Mouse (Mus musculus): ENCODE data around the gene Tenm3. TPM values are rescaled to one million over a fixed set of nuclear protein-coding genes. Genes with fewer than 3 reads are reported as not detected.

Gene Tenm3
- polyA plus RNA-seq, 1 experiment from 2014 or later: 47.0 TPM

GRCm38 (mm10) chr8:48822291-48822690, 21.5 kb downstream of the Tenm3 start:
- WGBS: 83% methylated on average over 4 of the region's 4 CpGs
- H3K27me3 ChIP-seq (ENCODE audit: control insufficient read depth, insufficient read depth, low read length): no peaks in the 10 kb centered on the region
- H3K4me3 ChIP-seq (ENCODE audit: low read depth, low read length): no peak overlapping the region
- ATAC-seq (replicated peaks; ENCODE audit: insufficient number of reproducible peaks, low FRiP score, low TSS enrichment, low read depth): no peak
- H3K27ac ChIP-seq (replicated peaks; ENCODE audit: low read depth, low read length): no peak overlapping the region
- H3K9me3 ChIP-seq (replicated peaks; ENCODE audit: control insufficient read depth, low read length): no peaks in the 10 kb centered on the region
- no peaks in the 10 kb centered on the region; the same call in 1 of the 2 replicates for H3K4me1 ChIP-seq (ENCODE audit: control insufficient read depth, insufficient read depth, low read length)
- no peak overlapping the region for H3K4me2 ChIP-seq (ENCODE audit: low read depth, low read length)
- H3K9ac ChIP-seq (replicated peaks; ENCODE audit: low read length): no peak overlapping the region
- H3K36me3 ChIP-seq (replicated peaks; ENCODE audit: control insufficient read depth, insufficient read depth, low read depth, low read length): no peaks in the 10 kb centered on the region
- no peak for DNase-seq (ENCODE audit: low spot score)

- Histone ChIP-seq H3K27me3 (ENCODE audit: control insufficient read depth, insufficient read depth, low read length) (no peaks in the 10 kb centered on the region), H3K9ac (replicated peaks; ENCODE audit: low read length) (no peak overlapping the region), H3K36me3 (replicated peaks; ENCODE audit: control insufficient read depth, insufficient read depth, low read depth, low read length) (no peaks in the 10 kb centered on the region), H3K27ac (replicated peaks; ENCODE audit: low read depth, low read length) (no peak overlapping the region), H3K9me3 (replicated peaks; ENCODE audit: control insufficient read depth, low read length) (no peaks in the 10 kb centered on the region), H3K4me3 (ENCODE audit: low read depth, low read length) (no peak overlapping the region), H3K4me2 (ENCODE audit: low read depth, low read length) (no peak overlapping the region), H3K4me1 (ENCODE audit: control insufficient read depth, insufficient read depth, low read length) (no peaks in the 10 kb centered on the region; the same call in 1 of the 2 replicates)
- 26% methylated on average over 6 of the region's 6 CpGs for WGBS
- ATAC-seq (replicated peaks; ENCODE audit: insufficient number of reproducible peaks, low FRiP score, low TSS enrichment, low read depth) (no peak), DNase-seq (ENCODE audit: low spot score) (peak; percentile 63)
Observed at GRCm38 (mm10) chr8:48819962-48820361, 23.8 kb downstream of the Tenm3 start.

DNA sequence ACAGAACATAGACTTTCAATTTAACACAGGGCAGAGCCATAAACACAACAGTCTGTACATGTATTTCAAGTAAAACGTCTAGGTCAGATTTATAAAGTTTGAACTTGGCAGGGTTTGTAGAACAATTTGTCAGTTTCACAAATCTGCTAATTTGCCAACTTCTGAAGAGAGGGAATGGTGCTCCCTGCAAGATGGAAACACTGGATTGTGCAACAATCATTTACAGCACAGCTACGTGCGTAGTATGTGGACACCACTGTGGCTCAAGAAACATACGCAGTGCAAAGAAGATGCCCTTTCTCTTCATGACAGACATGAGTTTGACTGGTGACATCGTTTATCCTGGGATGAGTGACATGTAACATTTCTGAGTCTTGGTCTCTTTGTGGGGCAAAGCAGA, 24.4 kb downstream of the Tenm3 start:
- Histone ChIP-seq H3K4me2 (ENCODE audit: low read depth, low read length) (no peak overlapping the region), H3K27ac (replicated peaks; ENCODE audit: low read depth, low read length) (no peak overlapping the region), H3K4me1 (ENCODE audit: control insufficient read depth, insufficient read depth, low read length) (no peaks in the 10 kb centered on the region; the same call in 1 of the 2 replicates), H3K4me3 (ENCODE audit: low read depth, low read length) (no peak overlapping the region), H3K9me3 (replicated peaks; ENCODE audit: control insufficient read depth, low read length) (no peaks in the 10 kb centered on the region), H3K27me3 (ENCODE audit: control insufficient read depth, insufficient read depth, low read length) (no peaks in the 10 kb centered on the region), H3K9ac (replicated peaks; ENCODE audit: low read length) (no peak overlapping the region), H3K36me3 (replicated peaks; ENCODE audit: control insufficient read depth, insufficient read depth, low read depth, low read length) (no peaks in the 10 kb centered on the region)
- DNase-seq (ENCODE audit: low spot score) (no peak), ATAC-seq (replicated peaks; ENCODE audit: insufficient number of reproducible peaks, low FRiP score, low TSS enrichment, low read depth) (no peak)
- 42% methylated on average over 5 of the region's 5 CpGs for WGBS

GRCm38 (mm10) chr8:48816941-48817340, 26.8 kb downstream of the Tenm3 start:
- H3K4me2 ChIP-seq (ENCODE audit: low read depth, low read length): no peak overlapping the region
- 53% methylated on average over 13 of the region's 13 CpGs for WGBS
- H3K36me3 ChIP-seq (replicated peaks; ENCODE audit: control insufficient read depth, insufficient read depth, low read depth, low read length): no peaks in the 10 kb centered on the region

DNA sequence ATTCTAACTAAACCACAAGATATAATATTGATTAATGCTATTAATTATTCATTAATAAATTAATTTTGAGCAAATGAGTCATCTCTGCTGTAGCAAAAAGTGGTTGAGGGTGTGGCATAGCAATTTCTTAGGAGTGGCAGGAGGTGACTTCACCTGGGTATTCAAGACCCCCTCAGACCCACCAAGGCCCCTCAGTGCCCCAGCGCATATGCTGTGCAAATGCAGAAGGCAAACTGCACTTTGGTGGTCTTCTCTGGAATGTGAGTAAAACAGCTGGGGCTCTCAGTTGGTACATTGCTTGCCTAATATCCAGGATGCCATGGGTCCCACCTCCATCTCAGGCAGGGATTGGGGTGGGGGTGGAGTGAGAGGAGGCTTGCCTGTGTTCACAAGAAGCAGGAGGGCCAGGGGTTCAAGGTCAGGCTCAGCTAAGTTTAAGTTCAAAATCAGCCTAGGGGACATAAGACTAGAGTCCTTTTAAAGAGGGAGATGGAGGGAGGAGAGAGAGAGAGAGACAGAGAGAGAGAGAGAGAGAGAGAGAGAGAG, 31.5 kb downstream of the Tenm3 start:
- Histone ChIP-seq H3K4me3 (ENCODE audit: low read depth, low read length) (no peak overlapping the region), H3K36me3 (replicated peaks; ENCODE audit: control insufficient read depth, insufficient read depth, low read depth, low read length) (no peaks in the 10 kb centered on the region), H3K27ac (replicated peaks; ENCODE audit: low read depth, low read length) (no peak overlapping the region), H3K9ac (replicated peaks; ENCODE audit: low read length) (no peak overlapping the region), H3K4me1 (ENCODE audit: control insufficient read depth, insufficient read depth, low read length) (no peaks in the 10 kb centered on the region), H3K4me2 (ENCODE audit: low read depth, low read length) (no peak overlapping the region), H3K9me3 (replicated peaks; ENCODE audit: control insufficient read depth, low read length) (no peaks in the 10 kb centered on the region), H3K27me3 (ENCODE audit: control insufficient read depth, insufficient read depth, low read length) (no peaks in the 10 kb centered on the region)
- 95% methylated on average over 1 of the region's 1 CpGs for WGBS
- no peak for DNase-seq (ENCODE audit: low spot score)
- no peak for ATAC-seq (replicated peaks; ENCODE audit: insufficient number of reproducible peaks, low FRiP score, low TSS enrichment, low read depth)

More at GRCm38 (mm10) chr8:48816941-48817340, 26.8 kb downstream of the Tenm3 start:
- no peak for DNase-seq (ENCODE audit: low spot score)
- H3K4me3 ChIP-seq (ENCODE audit: low read depth, low read length): no peak overlapping the region
- no peaks in the 10 kb centered on the region for H3K27me3 ChIP-seq (ENCODE audit: control insufficient read depth, insufficient read depth, low read length)
- H3K4me1 ChIP-seq (ENCODE audit: control insufficient read depth, insufficient read depth, low read length): no peaks in the 10 kb centered on the region; the same call in 1 of the 2 replicates
- no peak overlapping the region for H3K27ac ChIP-seq (replicated peaks; ENCODE audit: low read depth, low read length)
- no peak overlapping the region for H3K9ac ChIP-seq (replicated peaks; ENCODE audit: low read length)
- no peaks in the 10 kb centered on the region for H3K9me3 ChIP-seq (replicated peaks; ENCODE audit: control insufficient read depth, low read length)
- ATAC-seq (replicated peaks; ENCODE audit: insufficient number of reproducible peaks, low FRiP score, low TSS enrichment, low read depth): no peak

DNA sequence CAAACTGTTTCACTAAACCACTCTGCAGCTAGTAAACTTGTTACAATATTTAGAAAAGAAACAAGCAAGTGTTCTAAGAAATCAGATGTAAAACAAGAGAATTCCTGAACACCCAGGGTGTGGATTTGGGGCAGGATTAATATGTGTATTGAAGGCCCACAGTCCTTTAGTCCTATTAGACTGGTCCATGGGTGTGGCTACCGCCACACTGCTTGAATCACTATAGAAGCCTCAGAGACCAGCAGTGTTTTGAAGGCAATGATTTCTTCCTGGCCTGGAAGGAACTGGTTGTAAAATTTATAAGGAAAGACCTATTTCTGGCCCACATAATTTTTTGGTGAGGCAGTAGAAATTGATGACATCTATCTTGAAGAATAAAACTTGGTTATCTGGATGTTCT, 33.1 kb downstream of the Tenm3 start:
- WGBS: 68% methylated on average over 1 of the region's 1 CpGs
- H3K4me1 ChIP-seq (ENCODE audit: control insufficient read depth, insufficient read depth, low read length): no peaks in the 10 kb centered on the region
- no peaks in the 10 kb centered on the region for H3K27me3 ChIP-seq (ENCODE audit: control insufficient read depth, insufficient read depth, low read length)
- ATAC-seq (replicated peaks; ENCODE audit: insufficient number of reproducible peaks, low FRiP score, low TSS enrichment, low read depth) (no peak), DNase-seq (ENCODE audit: low spot score) (no peak)
- H3K4me2 ChIP-seq (ENCODE audit: low read depth, low read length): no peak overlapping the region
- H3K9me3 ChIP-seq (replicated peaks; ENCODE audit: control insufficient read depth, low read length): no peaks in the 10 kb centered on the region
- H3K9ac ChIP-seq (replicated peaks; ENCODE audit: low read length): no peak overlapping the region
- no peak overlapping the region for H3K4me3 ChIP-seq (ENCODE audit: low read depth, low read length)
- H3K27ac ChIP-seq (replicated peaks; ENCODE audit: low read depth, low read length): no peak overlapping the region
- H3K36me3 ChIP-seq (replicated peaks; ENCODE audit: control insufficient read depth, insufficient read depth, low read depth, low read length): no peaks in the 10 kb centered on the region

DNA sequence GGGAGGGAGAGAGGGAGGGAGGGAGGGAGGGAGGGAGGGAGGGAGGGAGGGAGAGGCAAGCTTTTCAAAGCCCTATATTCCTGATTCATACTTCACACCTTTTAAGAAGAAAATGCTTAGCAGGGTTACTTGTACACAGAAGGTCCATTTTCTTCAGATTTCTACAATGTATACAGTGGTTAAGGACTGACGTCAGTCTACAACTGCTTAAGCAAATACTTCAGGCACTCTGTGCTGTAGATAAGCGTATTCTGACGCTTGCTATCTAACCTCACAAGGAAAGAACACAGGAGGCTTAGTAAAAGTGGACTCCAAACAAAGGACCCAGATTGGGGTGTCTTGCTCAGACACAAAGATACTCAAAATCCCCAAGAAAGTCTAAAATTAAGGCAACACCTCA, 34.6 kb downstream of the Tenm3 start:
- DNase-seq (ENCODE audit: low spot score) (no peak), ATAC-seq (replicated peaks; ENCODE audit: insufficient number of reproducible peaks, low FRiP score, low TSS enrichment, low read depth) (no peak)
- Histone ChIP-seq H3K36me3 (replicated peaks; ENCODE audit: control insufficient read depth, insufficient read depth, low read depth, low read length) (no peaks in the 10 kb centered on the region), H3K27me3 (ENCODE audit: control insufficient read depth, insufficient read depth, low read length) (no peaks in the 10 kb centered on the region), H3K4me2 (ENCODE audit: low read depth, low read length) (no peak overlapping the region), H3K27ac (replicated peaks; ENCODE audit: low read depth, low read length) (no peak overlapping the region), H3K9me3 (replicated peaks; ENCODE audit: control insufficient read depth, low read length) (no peaks in the 10 kb centered on the region), H3K4me3 (ENCODE audit: low read depth, low read length) (no peak overlapping the region), H3K9ac (replicated peaks; ENCODE audit: low read length) (no peak overlapping the region), H3K4me1 (ENCODE audit: control insufficient read depth, insufficient read depth, low read length) (no peaks in the 10 kb centered on the region)
- WGBS: 59% methylated on average over 3 of the region's 3 CpGs

GRCm38 (mm10) chr8:48803070-48803469, 40.7 kb downstream of the Tenm3 start:
- no peak for ATAC-seq (replicated peaks; ENCODE audit: insufficient number of reproducible peaks, low FRiP score, low TSS enrichment, low read depth)

More at GRCm38 (mm10) chr8:48803070-48803469, 40.7 kb downstream of the Tenm3 start:
- 85% methylated on average over 8 of the region's 8 CpGs for WGBS
- no peak for DNase-seq (ENCODE audit: low spot score)
- Histone ChIP-seq H3K36me3 (replicated peaks; ENCODE audit: control insufficient read depth, insufficient read depth, low read depth, low read length) (no peaks in the 10 kb centered on the region), H3K4me3 (ENCODE audit: low read depth, low read length) (no peak overlapping the region), H3K4me2 (ENCODE audit: low read depth, low read length) (no peak overlapping the region), H3K9me3 (replicated peaks; ENCODE audit: control insufficient read depth, low read length) (no peaks in the 10 kb centered on the region), H3K27me3 (ENCODE audit: control insufficient read depth, insufficient read depth, low read length) (no peaks in the 10 kb centered on the region), H3K9ac (replicated peaks; ENCODE audit: low read length) (no peak overlapping the region), H3K27ac (replicated peaks; ENCODE audit: low read depth, low read length) (no peak overlapping the region), H3K4me1 (ENCODE audit: control insufficient read depth, insufficient read depth, low read length) (no peaks in the 10 kb centered on the region)

Data from embryonic facial prominence, embryonic 11.5 days (tissue).